Mouse (Mus musculus): ENCODE data around the gene Tmem63b. TPM values are rescaled to one million over a fixed set of nuclear protein-coding genes. Genes with fewer than 3 reads are reported as not detected.

Tmem63b gene
- total RNA-seq, 2 experiments from 2014 or later, result 41.0 to 41.4 TPM

GRCm38 (mm10) chr17:45707376-45707775 lies 20.7 kb upstream of the Tmem63b start:
- no peak for DNase-seq (ENCODE audit: low spot score in 2 of 2)

GRCm38 (mm10) chr17:45706796-45707195 lies 20.1 kb upstream of the Tmem63b start:
- no peak for DNase-seq (ENCODE audit: low spot score in 2 of 2)

- DNase-seq (ENCODE audit: low spot score in 2 of 2), result no peak
These were observed 16.5 kb upstream of the Tmem63b start for GRCm38 (mm10) chr17:45703187-45703586.

- DNase-seq (ENCODE audit: low spot score in 2 of 2), result no peak
These were observed 15.5 kb upstream of the Tmem63b start for GRCm38 (mm10) chr17:45702254-45702653.

GRCm38 (mm10) chr17:45701236-45701591 lies 14.5 kb upstream of the Tmem63b start:
- no peak for DNase-seq (ENCODE audit: low spot score in 2 of 2)

- no peak for DNase-seq (ENCODE audit: low spot score in 2 of 2)
These were observed 14.0 kb upstream of the Tmem63b start for GRCm38 (mm10) chr17:45700496-45701235.

- no peak for DNase-seq (ENCODE audit: low spot score in 2 of 2)
These were observed 12.5 kb upstream of the Tmem63b start for GRCm38 (mm10) chr17:45699039-45699740.

- DNase-seq (ENCODE audit: low spot score in 2 of 2), result no peak
These were observed 11.7 kb upstream of the Tmem63b start for GRCm38 (mm10) chr17:45698368-45698767.

- no peak for DNase-seq (ENCODE audit: low spot score in 2 of 2)
These were observed 10.3 kb upstream of the Tmem63b start for GRCm38 (mm10) chr17:45696981-45697380.

GRCm38 (mm10) chr17:45695227-45696120 lies 8.8 kb upstream of the Tmem63b start:
- DNase-seq (ENCODE audit: low spot score in 2 of 2), result peak in 1 of 2 experiments; percentile 14

GRCm38 (mm10) chr17:45693812-45694565 lies 7.3 kb upstream of the Tmem63b start:
- no peak for DNase-seq (ENCODE audit: low spot score in 2 of 2)

GRCm38 (mm10) chr17:45692159-45692558 lies 5.5 kb upstream of the Tmem63b start:
- DNase-seq (ENCODE audit: low spot score in 2 of 2), result no peak

GRCm38 (mm10) chr17:45690044-45690443 lies 3.3 kb upstream of the Tmem63b start:
- no peak for DNase-seq (ENCODE audit: low spot score in 2 of 2)

GRCm38 (mm10) chr17:45689120-45689519 lies 2.4 kb upstream of the Tmem63b start:
- no peak for DNase-seq (ENCODE audit: low spot score in 2 of 2)

- peak; percentile 95 to 96 for DNase-seq (ENCODE audit: low spot score in 2 of 2)
These were observed 549 bp downstream of the Tmem63b start, which contains the start of gene Mrpl14 for GRCm38 (mm10) chr17:45686093-45686619. Mrpl14 (plus strand) TSS chr17:45686322.

- DNase-seq (ENCODE audit: low spot score in 2 of 2), result peak; percentile 53
These were observed 1.3 kb downstream of the Tmem63b start for GRCm38 (mm10) chr17:45685171-45686092.

- DNase-seq (ENCODE audit: low spot score in 2 of 2), result no peak
These were observed 2.0 kb downstream of the Tmem63b start for GRCm38 (mm10) chr17:45684667-45685131.

GRCm38 (mm10) chr17:45682843-45683242 lies 3.9 kb downstream of the Tmem63b start:
- DNase-seq (ENCODE audit: low spot score in 2 of 2), result no peak

- DNase-seq (ENCODE audit: low spot score in 2 of 2), result no peak
These were observed 5.1 kb downstream of the Tmem63b start for GRCm38 (mm10) chr17:45681588-45681987.
